Mouse (Mus musculus) forebrain, embryonic 16.5 days (tissue): Measurements from ENCODE around the gene Gm42878. TPM values are rescaled to one million over a fixed set of nuclear protein-coding genes. Genes with fewer than 3 reads are reported as not detected.

ENCODE experiments used
- ATAC-seq: fragments of 200-750 bp; cut with Nextera tagmentation; 2 replicates; pipeline ENCODE4 v1.8.0; 2017; ENCODE audit warnings: mild to moderate bottlenecking, moderate library complexity
- H3K27ac ChIP-seq: fragments of 300-500 bp; sonication (generic); 2 replicates; pipeline ENCODE4 v1.5.1; 2014; ENCODE audit warnings: low read length, control low read depth
- H3K27me3 ChIP-seq: fragments of 300-500 bp; sonication (generic); replicated peaks from 2 replicates; pipeline ENCODE4 v1.6.1; 2014; ENCODE audit warnings: low read length; ENCODE audit not compliant: control insufficient read depth, insufficient read depth
- H3K36me3 ChIP-seq: fragments of 300-500 bp; sonication (generic); 2 replicates; pipeline ENCODE4 v1.6.1; 2014; ENCODE audit not compliant: control insufficient read depth, insufficient read depth
- H3K4me1 ChIP-seq: fragments of 300-500 bp; sonication (generic); replicated peaks from 2 replicates; pipeline ENCODE4 v1.6.1; 2014; ENCODE audit warnings: low read length; ENCODE audit not compliant: control insufficient read depth, insufficient read depth
- H3K4me2 ChIP-seq: fragments of 300-500 bp; sonication (generic); 2 replicates; pipeline ENCODE4 v1.6.1; 2014; ENCODE audit warnings: mild to moderate bottlenecking, low read length, control low read depth
- H3K4me3 ChIP-seq: fragments of 300-500 bp; sonication (generic); replicated peaks from 2 replicates; pipeline ENCODE4 v1.5.1; 2014; ENCODE audit warnings: mild to moderate bottlenecking, low read length, control low read depth
- H3K9ac ChIP-seq: fragments of 300-500 bp; sonication (generic); replicated peaks from 2 replicates; pipeline ENCODE4 v1.6.1; 2014; ENCODE audit warnings: low read depth, low read length, control low read depth
- H3K9me3 ChIP-seq: fragments of 300-500 bp; sonication (generic); 2 replicates; pipeline ENCODE4 v1.6.1; 2016; ENCODE audit warnings: low read length; ENCODE audit not compliant: control insufficient read depth
- WGBS: fragments of 180-500 bp; shearing (Covaris S2); extraction: QIAGEN DNeasy Blood & Tissue Kit; methylation state at CpG from one replicate; pipeline ENCODE4 v1.1.7; 2014; 5-methylcytosine and 5-hydroxymethylcytosine counted together
- polyA plus RNA-seq: library from polyadenylated mRNA; unstranded; fragments of >200 nt; fragmentation: Nextera tagmentation; extraction: Ambion mirVana; gene quantifications from 2 replicates; pipeline ENCODE4 v1.2.1, GENCODE M21; 2015

Gm42878 gene
- polyA plus RNA-seq, 1 experiment from 2014 or later: not detected

GRCm38 (mm10) chr5:121541235-121541634 lies 4.0 kb downstream of the Gm42878 start:
- H3K4me3 ChIP-seq: no peak overlapping the region
- no peak overlapping the region for H3K27ac ChIP-seq
- H3K4me2 ChIP-seq: no peak overlapping the region
- H3K9ac ChIP-seq: no peak overlapping the region
- peaks cover 26% of the 10 kb centered on the region for H3K4me1 ChIP-seq
- no peaks in the 10 kb centered on the region for H3K27me3 ChIP-seq
- no peaks in the 10 kb centered on the region for H3K9me3 ChIP-seq
- H3K36me3 ChIP-seq: no peaks in the 10 kb centered on the region
- 93% methylated on average over 7 of the region's 7 CpGs for WGBS
- ATAC-seq: no peak

- H3K9me3 ChIP-seq: no peaks in the 10 kb centered on the region
- no peak overlapping the region for H3K4me2 ChIP-seq
- no peak overlapping the region for H3K9ac ChIP-seq
- no peak for ATAC-seq
- no peak overlapping the region for H3K4me3 ChIP-seq
- no peaks in the 10 kb centered on the region for H3K27me3 ChIP-seq
- peaks cover 8% of the 10 kb centered on the region; the same call in 1 of the 2 replicates for H3K36me3 ChIP-seq
- H3K4me1 ChIP-seq: peaks cover 25% of the 10 kb centered on the region
- no peak overlapping the region for H3K27ac ChIP-seq
- 93% methylated on average over 5 of the region's 5 CpGs for WGBS
Measured at GRCm38 (mm10) chr5:121540066-121540465, 5.2 kb downstream of the Gm42878 start.

GRCm38 (mm10) chr5:121537588-121537987 lies 7.7 kb downstream of the Gm42878 start:
- no peak overlapping the region for H3K4me2 ChIP-seq
- 0 out of 2 replicates have a peak, but pooled peaks cover 5% of the 10 kb centered on the region for H3K4me1 ChIP-seq
- no peak overlapping the region for H3K9ac ChIP-seq
- H3K9me3 ChIP-seq: no peaks in the 10 kb centered on the region
- no peaks in the 10 kb centered on the region for H3K27me3 ChIP-seq
- no peak overlapping the region for H3K27ac ChIP-seq
- H3K4me3 ChIP-seq: no peak overlapping the region
- H3K36me3 ChIP-seq: peaks cover 18% of the 10 kb centered on the region; the same call in 1 of the 2 replicates
- no peak for ATAC-seq
- 75% methylated on average over 2 of the region's 2 CpGs for WGBS

DNA sequence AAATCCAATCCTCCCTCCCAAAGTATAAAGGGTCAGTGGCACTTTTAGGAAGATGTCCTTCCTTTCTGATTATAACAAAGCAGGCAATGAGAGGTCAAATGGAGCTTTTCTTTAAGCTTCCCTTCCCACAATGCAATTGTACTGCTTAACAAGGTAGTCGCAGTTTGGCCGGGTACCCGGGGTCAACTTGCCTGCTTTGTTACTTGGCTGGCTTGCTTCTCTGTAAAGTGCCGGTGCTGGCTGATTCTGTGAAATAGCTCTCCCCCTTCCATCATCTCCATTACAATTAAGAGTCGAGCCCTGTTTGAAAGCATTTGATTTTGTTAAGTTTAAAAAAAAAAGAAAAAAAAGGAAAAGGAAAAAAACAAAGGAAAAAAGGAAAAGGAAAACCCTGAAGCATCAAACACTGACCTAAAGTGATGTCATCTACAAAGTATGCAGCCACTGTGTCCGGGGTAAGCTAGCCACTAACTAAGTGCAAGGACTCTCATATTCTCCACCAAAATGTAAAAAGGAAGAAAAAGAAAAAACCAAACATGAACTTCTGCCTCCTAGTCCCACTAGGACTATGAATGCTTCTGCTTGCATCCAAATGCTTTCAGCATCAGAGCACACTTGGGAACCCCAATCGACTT lies 8.2 kb downstream of the Gm42878 start:
- 37% methylated on average over 7 of the region's 7 CpGs for WGBS

GRCm38 (mm10) chr5:121535116-121535515 lies 10.2 kb downstream of the Gm42878 start:
- no peak for ATAC-seq
- Histone ChIP-seq H3K27ac (no peak overlapping the region), H3K4me1 (no peaks in the 10 kb centered on the region), H3K9me3 (no peaks in the 10 kb centered on the region), H3K4me2 (no peak overlapping the region), H3K4me3 (no peak overlapping the region), H3K27me3 (no peaks in the 10 kb centered on the region), H3K9ac (no peak overlapping the region), H3K36me3 (peaks cover 32% of the 10 kb centered on the region)
- WGBS: 96% methylated on average over 3 of the region's 3 CpGs

More for the DNA sequence above, 8.2 kb downstream of the Gm42878 start:
- Histone ChIP-seq H3K4me1 (0 out of 2 replicates have a peak, but pooled peaks cover under 1% of the 10 kb centered on the region), H3K9ac (no peak overlapping the region), H3K4me2 (no peak overlapping the region), H3K36me3 (peaks cover 20% of the 10 kb centered on the region; the same call in 1 of the 2 replicates), H3K9me3 (no peaks in the 10 kb centered on the region), H3K27ac (no peak overlapping the region), H3K27me3 (no peaks in the 10 kb centered on the region), H3K4me3 (no peak overlapping the region)
- no peak for ATAC-seq

DNA sequence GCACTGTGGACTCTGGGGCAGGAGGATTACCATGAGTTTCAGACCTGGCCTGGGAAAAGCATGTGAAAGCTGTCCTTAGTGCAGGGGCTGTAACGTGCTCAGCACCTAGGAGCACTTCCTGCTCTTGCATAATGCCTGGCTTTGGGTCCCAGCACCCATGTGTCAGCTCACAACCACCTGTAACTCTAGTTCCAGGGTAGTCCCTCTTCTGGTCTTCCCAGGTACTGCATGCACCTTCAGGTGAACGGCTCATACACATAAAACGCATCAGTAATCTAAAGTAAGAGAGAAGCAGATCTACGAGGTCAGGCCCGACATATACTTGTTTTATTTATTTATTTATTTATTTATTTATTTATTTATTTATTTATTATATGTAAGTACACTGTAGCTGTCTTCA lies 10.8 kb downstream of the Gm42878 start:
- Histone ChIP-seq H3K36me3 (peaks cover 32% of the 10 kb centered on the region), H3K9me3 (no peaks in the 10 kb centered on the region), H3K4me3 (no peak overlapping the region), H3K4me2 (no peak overlapping the region), H3K27me3 (no peaks in the 10 kb centered on the region), H3K4me1 (no peaks in the 10 kb centered on the region), H3K9ac (no peak overlapping the region), H3K27ac (no peak overlapping the region)
- no peak for ATAC-seq
- 94% methylated on average over 5 of the region's 5 CpGs for WGBS

DNA sequence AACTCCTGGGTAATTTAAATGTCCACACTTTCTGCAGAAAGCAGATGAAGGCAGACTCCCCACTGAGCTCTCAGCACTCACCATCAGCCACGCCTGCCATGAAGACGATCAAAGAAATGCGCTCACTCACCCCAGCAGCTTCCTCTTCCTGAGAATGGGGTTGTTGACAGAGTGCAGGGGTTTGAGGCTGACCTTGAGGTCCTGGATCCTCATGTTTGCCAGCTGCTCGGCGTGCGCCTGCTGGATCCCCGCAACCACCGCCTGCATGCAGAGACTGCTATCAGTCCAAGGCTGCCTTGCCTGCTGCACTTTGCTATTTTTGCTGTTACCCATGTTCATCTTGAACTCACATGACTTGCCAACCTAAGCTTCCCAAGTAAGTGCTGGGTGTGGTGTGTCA lies 18.3 kb downstream of the Gm42878 start:
- Histone ChIP-seq H3K4me2 (no peak overlapping the region), H3K9me3 (no peaks in the 10 kb centered on the region), H3K27ac (no peak overlapping the region), H3K36me3 (peaks cover 44% of the 10 kb centered on the region), H3K4me1 (no peaks in the 10 kb centered on the region), H3K27me3 (no peaks in the 10 kb centered on the region), H3K4me3 (no peak overlapping the region), H3K9ac (no peak overlapping the region)
- ATAC-seq: no peak
- WGBS: 86% methylated on average over 8 of the region's 8 CpGs

DNA sequence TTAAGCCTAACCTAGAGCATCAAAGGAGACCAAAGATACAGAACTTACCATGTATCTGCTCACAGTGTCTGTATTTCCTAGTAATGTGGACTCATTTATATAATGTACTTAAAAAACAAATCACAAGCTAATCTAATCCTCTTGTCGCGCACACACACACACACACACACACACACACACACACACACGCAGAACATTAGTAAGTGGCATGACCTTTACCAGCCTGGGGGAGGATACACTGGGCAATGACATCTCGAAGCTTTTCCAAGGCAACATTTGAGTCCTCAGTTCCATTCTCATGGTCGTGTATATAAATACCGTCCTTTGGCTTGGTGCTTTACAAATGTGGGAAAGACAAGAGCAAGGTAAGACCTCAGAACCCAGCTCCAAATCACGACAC lies 18.8 kb downstream of the Gm42878 start:
- H3K27ac ChIP-seq: no peak overlapping the region
- H3K4me1 ChIP-seq: no peaks in the 10 kb centered on the region
- no peak for ATAC-seq
- H3K4me2 ChIP-seq: no peak overlapping the region
- WGBS: 91% methylated on average over 7 of the region's 7 CpGs
- H3K36me3 ChIP-seq: peaks cover 42% of the 10 kb centered on the region
- H3K4me3 ChIP-seq: no peak overlapping the region
- H3K9me3 ChIP-seq: no peaks in the 10 kb centered on the region
- no peaks in the 10 kb centered on the region for H3K27me3 ChIP-seq
- H3K9ac ChIP-seq: no peak overlapping the region

GRCm38 (mm10) chr5:121525774-121526450 lies 19.4 kb downstream of the Gm42878 start:
- Histone ChIP-seq H3K9me3 (no peaks in the 10 kb centered on the region), H3K36me3 (peaks cover 42% of the 10 kb centered on the region), H3K4me1 (no peaks in the 10 kb centered on the region), H3K4me3 (no peak overlapping the region), H3K4me2 (no peak overlapping the region), H3K27ac (no peak overlapping the region), H3K9ac (no peak overlapping the region), H3K27me3 (no peaks in the 10 kb centered on the region)
- 91% methylated on average over 14 of the region's 14 CpGs for WGBS
- ATAC-seq: no peak
